Mouse (Mus musculus): Measurements from ENCODE around the gene Wars. TPM values are rescaled to one million over a fixed set of nuclear protein-coding genes. Genes with fewer than 3 reads are reported as not detected.

Gene Wars
- polyA plus RNA-seq, 1 experiment from 2014 or later: 67.3 TPM

- no peaks in the 10 kb centered on the region for H3K9me3 ChIP-seq (replicated peaks; ENCODE audit: low read length)
- H3K9ac ChIP-seq (ENCODE audit: low read depth, low read length): no peak overlapping the region
- no peak overlapping the region for H3K4me3 ChIP-seq (replicated peaks; ENCODE audit: low read depth, low read length)
- no peaks in the 10 kb centered on the region for H3K4me1 ChIP-seq (replicated peaks; ENCODE audit: insufficient read depth, low read length)
- ATAC-seq (replicated peaks; ENCODE audit: low FRiP score, low read depth) (peak; percentile 82), DNase-seq (ENCODE audit: low spot score) (peak; percentile 67)
- no peak for TF ChIP-seq CTCF (IDR thresholded peaks at IDR 0.05; ENCODE audit: low read depth)
- peaks cover 30% of the 10 kb centered on the region for H3K36me3 ChIP-seq (ENCODE audit: insufficient read depth, low read length)
- H3K27ac ChIP-seq: no peak overlapping the region
- no peak overlapping the region for H3K4me2 ChIP-seq (ENCODE audit: low read length)
- no peaks in the 10 kb centered on the region for H3K27me3 ChIP-seq (ENCODE audit: insufficient read depth, low read length)
- 63% methylated on average over 5 of the region's 5 CpGs for WGBS
Observed at GRCm38 (mm10) chr12:108880606-108881005, 13.4 kb downstream of the Wars start.

GRCm38 (mm10) chr12:108879138-108879537 is 14.8 kb downstream of the Wars start:
- Histone ChIP-seq H3K4me2 (ENCODE audit: low read length) (no peak overlapping the region), H3K9me3 (replicated peaks; ENCODE audit: low read length) (no peaks in the 10 kb centered on the region), H3K4me3 (replicated peaks; ENCODE audit: low read depth, low read length) (no peak overlapping the region), H3K27me3 (ENCODE audit: insufficient read depth, low read length) (no peaks in the 10 kb centered on the region), H3K36me3 (ENCODE audit: insufficient read depth, low read length) (peaks cover 38% of the 10 kb centered on the region), H3K27ac (no peak overlapping the region), H3K4me1 (replicated peaks; ENCODE audit: insufficient read depth, low read length) (no peaks in the 10 kb centered on the region), H3K9ac (ENCODE audit: low read depth, low read length) (no peak overlapping the region)
- TF ChIP-seq CTCF (IDR thresholded peaks at IDR 0.05; ENCODE audit: low read depth): no peak
- ATAC-seq (replicated peaks; ENCODE audit: low FRiP score, low read depth): no peak
- WGBS: 93% methylated on average over 4 of the region's 4 CpGs
- DNase-seq (ENCODE audit: low spot score): no peak

- no peak overlapping the region for H3K9ac ChIP-seq (ENCODE audit: low read depth, low read length)
- no peaks in the 10 kb centered on the region for H3K27me3 ChIP-seq (ENCODE audit: insufficient read depth, low read length)
- no peak overlapping the region for H3K27ac ChIP-seq
- 79% methylated on average over 5 of the region's 5 CpGs for WGBS
- no peaks in the 10 kb centered on the region for H3K4me1 ChIP-seq (replicated peaks; ENCODE audit: insufficient read depth, low read length)
- ATAC-seq (replicated peaks; ENCODE audit: low FRiP score, low read depth) (no peak), DNase-seq (ENCODE audit: low spot score) (no peak)
- no peak overlapping the region for H3K4me2 ChIP-seq (ENCODE audit: low read length)
- H3K36me3 ChIP-seq (ENCODE audit: insufficient read depth, low read length): peaks cover 44% of the 10 kb centered on the region
- no peak for TF ChIP-seq CTCF (IDR thresholded peaks at IDR 0.05; ENCODE audit: low read depth)
- H3K4me3 ChIP-seq (replicated peaks; ENCODE audit: low read depth, low read length): no peak overlapping the region
- H3K9me3 ChIP-seq (replicated peaks; ENCODE audit: low read length): no peaks in the 10 kb centered on the region
Observed at GRCm38 (mm10) chr12:108873122-108873521, 20.9 kb downstream of the Wars start.

- peak; percentile 52 for TF ChIP-seq CTCF (IDR thresholded peaks at IDR 0.05; ENCODE audit: low read depth)
- no peaks in the 10 kb centered on the region for H3K4me1 ChIP-seq (replicated peaks; ENCODE audit: insufficient read depth, low read length)
- H3K4me2 ChIP-seq (ENCODE audit: low read length): no peak overlapping the region
- H3K9me3 ChIP-seq (replicated peaks; ENCODE audit: low read length): no peaks in the 10 kb centered on the region
- H3K27ac ChIP-seq: no peak overlapping the region
- 79% methylated on average over 2 of the region's 2 CpGs for WGBS
- no peak overlapping the region for H3K4me3 ChIP-seq (replicated peaks; ENCODE audit: low read depth, low read length)
- H3K36me3 ChIP-seq (ENCODE audit: insufficient read depth, low read length): peaks cover 50% of the 10 kb centered on the region
- no peak for DNase-seq (ENCODE audit: low spot score)
- H3K9ac ChIP-seq (ENCODE audit: low read depth, low read length): no peak overlapping the region
- no peaks in the 10 kb centered on the region for H3K27me3 ChIP-seq (ENCODE audit: insufficient read depth, low read length)
- no peak for ATAC-seq (replicated peaks; ENCODE audit: low FRiP score, low read depth)
Observed at GRCm38 (mm10) chr12:108869575-108869974, 24.4 kb downstream of the Wars start.

GRCm38 (mm10) chr12:108865007-108865494 is 28.9 kb downstream of the Wars start:
- WGBS: 73% methylated on average over 6 of the region's 6 CpGs
- TF ChIP-seq CTCF (IDR thresholded peaks at IDR 0.05; ENCODE audit: low read depth): no peak
- Histone ChIP-seq H3K36me3 (ENCODE audit: insufficient read depth, low read length) (peaks cover 55% of the 10 kb centered on the region), H3K4me2 (ENCODE audit: low read length) (no peak overlapping the region), H3K9me3 (replicated peaks; ENCODE audit: low read length) (no peaks in the 10 kb centered on the region), H3K27ac (no peak overlapping the region), H3K9ac (ENCODE audit: low read depth, low read length) (no peak overlapping the region), H3K4me3 (replicated peaks; ENCODE audit: low read depth, low read length) (no peak overlapping the region), H3K4me1 (replicated peaks; ENCODE audit: insufficient read depth, low read length) (no peaks in the 10 kb centered on the region), H3K27me3 (ENCODE audit: insufficient read depth, low read length) (no peaks in the 10 kb centered on the region)
- peak; percentile 15 for DNase-seq (ENCODE audit: low spot score)
- ATAC-seq (replicated peaks; ENCODE audit: low FRiP score, low read depth): no peak

GRCm38 (mm10) chr12:108858486-108858885 is 35.5 kb downstream of the Wars start:
- H3K9me3 ChIP-seq (replicated peaks; ENCODE audit: low read length): no peaks in the 10 kb centered on the region

More at GRCm38 (mm10) chr12:108858486-108858885, 35.5 kb downstream of the Wars start:
- H3K27ac ChIP-seq: no peak overlapping the region
- H3K27me3 ChIP-seq (ENCODE audit: insufficient read depth, low read length): no peaks in the 10 kb centered on the region
- no peaks in the 10 kb centered on the region for H3K4me1 ChIP-seq (replicated peaks; ENCODE audit: insufficient read depth, low read length)
- DNase-seq (ENCODE audit: low spot score) (no peak), ATAC-seq (replicated peaks; ENCODE audit: low FRiP score, low read depth) (no peak)
- H3K4me2 ChIP-seq (ENCODE audit: low read length): no peak overlapping the region
- 82% methylated on average over 5 of the region's 5 CpGs for WGBS
- no peak for TF ChIP-seq CTCF (IDR thresholded peaks at IDR 0.05; ENCODE audit: low read depth)
- peaks cover 19% of the 10 kb centered on the region; the same call in 1 of the 2 replicates for H3K36me3 ChIP-seq (ENCODE audit: insufficient read depth, low read length)
- no peak overlapping the region for H3K9ac ChIP-seq (ENCODE audit: low read depth, low read length)
- H3K4me3 ChIP-seq (replicated peaks; ENCODE audit: low read depth, low read length): no peak overlapping the region

All from kidney, postnatal 0 days (tissue).